Mouse (Mus musculus) common myeloid progenitor, adult 5-6 weeks (primary cell): Measurements from ENCODE around the gene Muc1. TPM values are rescaled to one million over a fixed set of nuclear protein-coding genes. Genes with fewer than 3 reads are reported as not detected.

ENCODE experiments used
- total RNA-seq: library from RNA; stranded (forward); fragments of 200-1000, 187-1606 nt; gene quantifications from 2 replicates; pipeline ENCODE4 v1.2.3, GENCODE M21; 2017

Muc1 gene
- total RNA-seq, 1 experiment from 2014 or later: not detected

Other genes starting within 250 kb of the Muc1 start
- 15.8 and 18.3 TPM in 2 replicates for gene Rusc1, start 135.7 kb upstream of the Muc1 start, total RNA-seq
- not detected in 2 replicates for gene Gm43738, start 128.0 kb upstream of the Muc1 start, total RNA-seq
- 102 and 103 TPM in 2 replicates for gene Fdps, start 127.1 kb upstream of the Muc1 start, total RNA-seq
- gene Pklr, start 92.9 kb upstream of the Muc1 start, total RNA-seq: 44.1 and 92.6 TPM in 2 replicates
- 0.37 and 0.53 TPM in 2 replicates for gene Hcn3, start 68.9 kb upstream of the Muc1 start, total RNA-seq
- gene Clk2, start 64.3 kb upstream of the Muc1 start, total RNA-seq: 48.5 and 80.8 TPM in 2 replicates
- gene Scamp3, start 51.6 kb upstream of the Muc1 start, total RNA-seq: 29.2 and 46.9 TPM in 2 replicates
- gene Fam189b, start 45.9 kb upstream of the Muc1 start, total RNA-seq: 4.5 and 8.6 TPM in 2 replicates
- gene Gba, start 26.1 kb upstream of the Muc1 start, total RNA-seq: 37.8 and 41.5 TPM in 2 replicates
- gene Thbs3, start 13.9 kb upstream of the Muc1 start, total RNA-seq: 0.09 TPM in 1 of 2 replicates, not detected in the other
- gene Mtx1, start 2.0 kb upstream of the Muc1 start, total RNA-seq: 81.9 and 104 TPM in 2 replicates
- 142 and 159 TPM in 2 replicates for gene Krtcap2, start 16.9 kb downstream of the Muc1 start, total RNA-seq
- gene Trim46, start 17.3 kb downstream of the Muc1 start, total RNA-seq: 0.49 and 7.1 TPM in 2 replicates
- 63.6 and 66.6 TPM in 2 replicates for gene Dpm3, start 30.3 kb downstream of the Muc1 start, total RNA-seq
- 32.5 and 65.3 TPM in 2 replicates for gene Slc50a1, start 41.5 kb downstream of the Muc1 start, total RNA-seq
- not detected in 2 replicates for gene Efna1, start 52.1 kb downstream of the Muc1 start, total RNA-seq
- gene Efna3, start 93.9 kb downstream of the Muc1 start, total RNA-seq: not detected in 2 replicates
- gene Efna4, start 109.0 kb downstream of the Muc1 start, total RNA-seq: 1.7 and 3.8 TPM in 2 replicates
- gene Adam15, start 120.9 kb downstream of the Muc1 start, total RNA-seq: 34.0 and 35.2 TPM in 2 replicates
- not detected in 2 replicates for gene Dcst2, start 132.9 kb downstream of the Muc1 start, total RNA-seq
- 0.09 TPM in 1 of 2 replicates, not detected in the other for gene Dcst1, start 136.2 kb downstream of the Muc1 start, total RNA-seq
- 5.0 and 5.3 TPM in 2 replicates for gene Zbtb7b, start 165.7 kb downstream of the Muc1 start, total RNA-seq
- gene Lenep, start 173.7 kb downstream of the Muc1 start, total RNA-seq: 1.6 TPM in 1 of 2 replicates, not detected in the other
- 7.1 and 12.0 TPM in 2 replicates for gene Flad1, start 182.8 kb downstream of the Muc1 start, total RNA-seq
- 151 and 194 TPM in 2 replicates for gene Cks1b, start 189.3 kb downstream of the Muc1 start, total RNA-seq
- 28.2 and 41.0 TPM in 2 replicates for gene Shc1, start 189.4 kb downstream of the Muc1 start, total RNA-seq
- gene Pygo2, start 201.2 kb downstream of the Muc1 start, total RNA-seq: 13.5 and 13.9 TPM in 2 replicates
- gene Pbxip1, start 207.6 kb downstream of the Muc1 start, total RNA-seq: 13.6 and 21.3 TPM in 2 replicates
- 20.7 and 22.1 TPM in 2 replicates for gene Pmvk, start 225.5 kb downstream of the Muc1 start, total RNA-seq